Mouse (Mus musculus) liver, embryonic 15.5 days (tissue): ENCODE results near the gene Pycr2. TPM values are rescaled to one million over a fixed set of nuclear protein-coding genes. Genes with fewer than 3 reads are reported as not detected.

Experiments
- ATAC-seq: fragments of 200-750 bp; cut with Nextera tagmentation; 2 replicates; pipeline ENCODE4 v1.8.0; 2017; ENCODE audit warnings: moderate number of reproducible peaks, mild to moderate bottlenecking, moderate library complexity; ENCODE audit not compliant: insufficient read depth
- H3K27ac ChIP-seq: fragments of 300-500 bp; sonication (generic); replicated peaks from 2 replicates; pipeline ENCODE4 v1.5.1; 2015; ENCODE audit warnings: mild to moderate bottlenecking, inconsistent platforms
- H3K27me3 ChIP-seq: fragments of 300-500 bp; sonication (generic); 2 replicates; pipeline ENCODE4 v1.6.1; 2015; ENCODE audit warnings: mild to moderate bottlenecking, inconsistent platforms
- H3K36me3 ChIP-seq: fragments of 300-500 bp; sonication (generic); replicated peaks from 2 replicates; pipeline ENCODE4 v1.6.1; 2015; ENCODE audit warnings: moderate library complexity, mild to moderate bottlenecking, inconsistent platforms
- H3K4me1 ChIP-seq: fragments of 300-500 bp; sonication (generic); replicated peaks from 2 replicates; pipeline ENCODE4 v1.6.1; 2015; ENCODE audit warnings: inconsistent platforms
- H3K4me2 ChIP-seq: fragments of 300-500 bp; sonication (generic); 2 replicates; pipeline ENCODE4 v1.6.1; 2015; ENCODE audit warnings: moderate library complexity, mild to moderate bottlenecking, inconsistent platforms
- H3K4me3 ChIP-seq: fragments of 300-500 bp; sonication (generic); replicated peaks from 2 replicates; pipeline ENCODE4 v1.5.1; 2015; ENCODE audit warnings: mild to moderate bottlenecking, inconsistent platforms
- H3K9ac ChIP-seq: fragments of 300-500 bp; sonication (generic); 2 replicates; pipeline ENCODE4 v1.6.1; 2015; ENCODE audit warnings: moderate library complexity, mild to moderate bottlenecking, inconsistent platforms
- H3K9me3 ChIP-seq: fragments of 300-500 bp; sonication (generic); replicated peaks from 2 replicates; pipeline ENCODE4 v1.6.1; 2016; ENCODE audit warnings: inconsistent platforms
- WGBS: fragments of 180-500 bp; shearing (Covaris S2); methylation state at CpG from one replicate; pipeline ENCODE4 v1.1.7; 2015; ENCODE audit warnings: mixed read lengths; ENCODE audit not compliant: insufficient replicate concordance; 5-methylcytosine and 5-hydroxymethylcytosine counted together
- polyA plus RNA-seq: library from polyadenylated mRNA; unstranded; fragments of >200 nt; fragmentation: Nextera tagmentation; extraction: Ambion mirVana; gene quantifications from 2 replicates; pipeline ENCODE4 v1.2.1, GENCODE M21; 2015

Pycr2 gene
- polyA plus RNA-seq, 1 experiment from 2014 or later = 93.6 TPM

DNA sequence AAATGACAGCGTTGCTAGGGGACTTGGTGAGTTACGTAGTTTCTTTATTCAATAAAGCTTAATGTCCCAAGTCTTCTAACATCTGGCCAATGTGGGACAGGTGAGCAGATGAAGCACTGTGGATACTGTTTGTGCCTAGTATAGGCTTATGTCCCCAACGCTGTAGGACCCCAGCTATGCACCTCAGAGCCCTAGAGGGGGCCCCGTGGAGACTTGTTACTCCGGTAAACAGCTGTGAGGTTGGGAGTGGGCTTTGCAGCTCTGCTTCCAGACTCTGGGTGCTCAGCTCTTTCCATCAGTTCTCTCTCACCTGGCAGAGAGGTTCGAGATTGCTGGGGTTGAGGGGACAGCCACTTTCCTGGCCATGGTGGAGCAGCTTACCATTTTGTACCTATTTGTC, 1.2 kb downstream of the Pycr2 start:
- Histone ChIP-seq H3K9ac (peak overlapping the region; percentile 95), H3K27me3 (no peaks in the 10 kb centered on the region), H3K9me3 (no peaks in the 10 kb centered on the region), H3K36me3 (peaks cover 47% of the 10 kb centered on the region), H3K27ac (peak overlapping the region; percentile 95), H3K4me2 (peak overlapping the region; percentile 76), H3K4me1 (peaks cover 77% of the 10 kb centered on the region), H3K4me3 (peak overlapping the region; percentile 97)
- 63% methylated on average over 6 of the region's 6 CpGs for WGBS
- no peak for ATAC-seq

- H3K27ac ChIP-seq = peak overlapping the region; percentile 95
These were observed 1.8 kb downstream of the Pycr2 start for GRCm38 (mm10) chr1:180905876-180906275.

GRCm38 (mm10) chr1:180906461-180907147, 2.5 kb downstream of the Pycr2 start:
- Histone ChIP-seq H3K4me3 (peak overlapping the region; percentile 97), H3K27me3 (no peaks in the 10 kb centered on the region), H3K27ac (peak overlapping the region; percentile 95), H3K4me2 (peak overlapping the region; percentile 76), H3K36me3 (peaks cover 47% of the 10 kb centered on the region), H3K9ac (peak overlapping the region; percentile 95; the same call in 1 of the 2 replicates), H3K9me3 (no peaks in the 10 kb centered on the region), H3K4me1 (peaks cover 77% of the 10 kb centered on the region)
- ATAC-seq = no peak
- 74% methylated on average over 24 of the region's 24 CpGs for WGBS

More at GRCm38 (mm10) chr1:180905876-180906275, 1.8 kb downstream of the Pycr2 start:
- H3K4me3 ChIP-seq = peak overlapping the region; percentile 97
- peaks cover 76% of the 10 kb centered on the region for H3K4me1 ChIP-seq
- no peak for ATAC-seq
- 89% methylated on average over 17 of the region's 17 CpGs for WGBS
- peaks cover 47% of the 10 kb centered on the region for H3K36me3 ChIP-seq
- H3K9me3 ChIP-seq = no peaks in the 10 kb centered on the region
- peak overlapping the region; percentile 95; the same call in 1 of the 2 replicates for H3K9ac ChIP-seq
- no peaks in the 10 kb centered on the region for H3K27me3 ChIP-seq
- peak overlapping the region; percentile 76 for H3K4me2 ChIP-seq

DNA sequence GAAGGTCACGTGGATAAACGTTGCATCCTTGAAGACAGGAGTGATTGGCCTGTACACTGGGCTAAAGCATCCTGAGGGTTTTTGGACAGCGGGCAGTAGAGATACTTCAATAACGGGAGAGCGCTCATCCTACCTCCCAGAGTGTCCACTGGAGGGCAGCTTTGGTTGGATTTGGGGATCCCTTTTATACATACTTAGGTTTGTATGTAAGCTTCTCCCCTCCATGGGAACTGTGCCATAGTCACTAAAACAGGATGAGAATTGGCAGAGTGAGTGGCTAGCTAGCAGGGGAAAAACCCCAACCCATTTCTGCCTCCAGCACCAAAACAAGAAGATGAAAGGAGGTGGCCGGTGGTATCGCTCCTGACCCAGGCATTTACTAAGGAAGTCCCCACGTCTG, 7.0 kb downstream of the Pycr2 start:
- Histone ChIP-seq H3K27me3 (no peaks in the 10 kb centered on the region), H3K4me2 (peak overlapping the region; percentile 62), H3K9ac (no peak overlapping the region), H3K4me1 (peaks cover 67% of the 10 kb centered on the region), H3K9me3 (no peaks in the 10 kb centered on the region), H3K27ac (peak overlapping the region; percentile 48; the same call in 1 of the 2 replicates), H3K4me3 (no peak overlapping the region; the same call in 1 of the 2 replicates), H3K36me3 (peaks cover 37% of the 10 kb centered on the region)
- 47% methylated on average over 8 of the region's 8 CpGs for WGBS
- ATAC-seq = no peak

DNA sequence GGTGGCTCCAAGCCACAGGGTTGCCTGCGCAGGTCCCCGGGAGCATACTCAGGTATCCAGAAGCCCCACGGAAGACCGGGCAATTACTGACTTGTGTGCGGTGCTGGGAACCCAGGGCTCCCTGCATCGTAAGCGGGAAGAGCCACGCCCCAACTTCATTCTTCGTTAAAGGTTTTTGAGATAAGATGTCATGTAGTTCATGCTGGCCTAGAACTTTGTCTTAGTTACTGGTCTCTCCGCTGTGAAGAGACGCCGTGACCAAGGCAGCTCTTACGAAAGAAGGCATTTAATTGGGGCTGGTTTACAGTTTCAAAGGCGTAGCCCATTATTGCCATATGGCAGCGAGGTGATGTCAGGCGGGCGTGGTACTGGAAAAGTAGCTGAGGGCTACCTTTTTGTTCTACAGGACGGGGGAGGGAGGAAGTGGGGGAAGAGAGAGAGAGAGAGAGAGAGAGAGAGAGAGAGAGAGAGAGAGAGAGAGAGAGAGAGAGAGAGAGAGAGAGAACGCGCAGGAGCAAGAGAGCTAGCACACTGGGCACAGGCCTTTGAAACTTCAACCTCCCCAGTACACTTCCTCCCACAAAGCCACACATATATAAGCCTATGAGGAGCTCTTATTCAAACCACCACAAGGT, 7.7 kb downstream of the Pycr2 start:
- WGBS = 27% methylated on average over 20 of the region's 20 CpGs
- Histone ChIP-seq H3K4me3 (peak overlapping the region; percentile 21; the same call in 1 of the 2 replicates), H3K27ac (peak overlapping the region; percentile 48; the same call in 1 of the 2 replicates), H3K4me1 (peaks cover 60% of the 10 kb centered on the region), H3K4me2 (peak overlapping the region; percentile 62), H3K27me3 (no peaks in the 10 kb centered on the region), H3K9me3 (no peaks in the 10 kb centered on the region), H3K36me3 (peaks cover 31% of the 10 kb centered on the region), H3K9ac (0 out of 2 replicates have a peak overlapping the region, but pooled peaks have one; percentile 12)
- ATAC-seq = peak; percentile 59

DNA sequence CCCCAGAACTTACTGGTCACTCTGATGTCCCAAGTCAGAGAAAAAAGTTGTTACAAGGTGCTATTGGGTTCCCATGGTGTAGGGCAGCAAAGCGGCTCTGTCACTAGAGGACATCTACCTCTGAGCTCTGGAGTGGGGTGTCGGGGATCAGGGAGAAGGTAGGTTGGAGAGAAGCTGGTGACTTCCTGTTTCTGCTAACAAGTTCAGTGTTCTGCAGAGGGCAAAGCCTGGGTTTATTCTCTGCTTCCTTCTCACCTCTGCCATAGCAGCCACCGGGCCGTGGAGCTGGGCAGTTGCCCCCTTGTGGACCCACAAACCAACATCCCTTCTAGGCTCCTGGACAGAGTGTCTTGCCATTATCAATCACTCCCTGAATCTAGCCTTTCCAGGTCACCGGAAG, 8.7 kb downstream of the Pycr2 start:
- H3K9ac ChIP-seq = no peak overlapping the region
- ATAC-seq = no peak
- WGBS = 63% methylated on average over 5 of the region's 5 CpGs

DNA sequence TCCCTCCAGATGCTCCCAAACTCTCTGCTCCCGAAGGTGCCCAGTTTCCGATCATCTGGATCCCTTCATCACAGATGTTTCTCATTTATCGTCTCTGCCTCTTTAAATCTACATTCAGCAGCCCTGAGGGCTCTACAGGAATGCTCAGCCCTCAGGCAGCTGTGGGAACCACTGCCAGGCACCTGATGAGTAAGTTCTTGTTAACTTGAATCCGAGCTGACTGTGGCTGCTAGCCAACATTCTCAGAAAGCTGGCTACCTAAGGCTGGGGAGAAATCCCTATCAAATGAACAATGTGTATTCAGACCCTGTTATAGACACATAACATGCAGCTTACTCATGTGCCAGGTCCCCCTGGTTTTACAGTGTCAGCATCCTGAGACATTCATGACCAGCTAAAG, 9.7 kb downstream of the Pycr2 start:
- ATAC-seq = no peak
- peaks cover 43% of the 10 kb centered on the region for H3K4me1 ChIP-seq
- no peak overlapping the region for H3K4me3 ChIP-seq
- no peaks in the 10 kb centered on the region for H3K9me3 ChIP-seq
- peaks cover 3% of the 10 kb centered on the region; the same call in 1 of the 2 replicates for H3K27me3 ChIP-seq
- no peak overlapping the region for H3K27ac ChIP-seq
- H3K36me3 ChIP-seq = peaks cover 10% of the 10 kb centered on the region
- no peak overlapping the region for H3K4me2 ChIP-seq
- 69% methylated on average over 4 of the region's 4 CpGs for WGBS
- no peak overlapping the region for H3K9ac ChIP-seq

More for the DNA sequence above, 8.7 kb downstream of the Pycr2 start:
- peaks cover 50% of the 10 kb centered on the region for H3K4me1 ChIP-seq
- H3K4me2 ChIP-seq = no peak overlapping the region
- H3K27me3 ChIP-seq = no peaks in the 10 kb centered on the region
- no peaks in the 10 kb centered on the region for H3K9me3 ChIP-seq
- H3K4me3 ChIP-seq = no peak overlapping the region
- peaks cover 20% of the 10 kb centered on the region for H3K36me3 ChIP-seq
- no peak overlapping the region for H3K27ac ChIP-seq

DNA sequence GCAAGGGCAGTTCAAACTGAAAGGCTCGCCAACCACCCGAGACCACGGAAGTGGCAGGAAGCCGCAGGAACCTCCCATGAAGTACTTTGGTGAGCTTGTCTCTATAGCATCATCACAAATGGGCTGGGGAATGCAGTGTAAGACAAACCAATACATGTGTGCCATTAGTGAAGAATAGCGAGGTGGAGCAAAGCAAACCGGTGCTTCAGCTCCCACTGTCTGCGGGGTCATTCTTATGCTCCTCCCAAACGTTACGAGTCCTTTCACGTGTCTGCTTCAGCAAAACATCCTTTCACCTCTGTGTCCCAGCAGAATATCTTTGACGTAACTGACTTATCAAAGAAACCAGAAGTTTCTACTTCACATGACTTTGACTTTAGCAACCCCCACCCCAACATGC, 12.3 kb downstream of the Pycr2 start:
- WGBS = 56% methylated on average over 11 of the region's 11 CpGs
- Histone ChIP-seq H3K4me3 (no peak overlapping the region), H3K27ac (no peak overlapping the region), H3K4me2 (no peak overlapping the region), H3K9ac (no peak overlapping the region), H3K9me3 (no peaks in the 10 kb centered on the region), H3K4me1 (peaks cover 34% of the 10 kb centered on the region), H3K27me3 (peaks cover 8% of the 10 kb centered on the region; the same call in 1 of the 2 replicates), H3K36me3 (no peaks in the 10 kb centered on the region)
- ATAC-seq = no peak

DNA sequence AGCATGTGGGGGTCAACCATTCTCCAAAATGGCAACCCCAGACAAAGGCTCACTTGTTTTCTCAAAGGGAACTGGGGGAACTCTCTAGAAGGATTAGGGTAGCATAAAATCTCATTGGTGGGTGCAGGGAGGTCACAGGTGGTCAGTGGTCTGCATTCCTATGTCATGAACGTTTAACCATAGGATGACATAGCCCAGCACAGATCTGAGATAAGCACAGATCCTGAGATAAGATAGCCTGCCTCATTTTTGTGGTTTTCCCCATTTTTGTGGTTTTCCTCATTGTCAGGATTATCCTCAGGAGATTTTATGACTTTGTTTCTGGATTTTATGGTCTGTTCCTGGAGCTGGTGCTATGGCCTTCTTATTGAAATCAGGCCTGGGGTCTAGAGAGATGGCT, 13.0 kb downstream of the Pycr2 start:
- Histone ChIP-seq H3K4me1 (peaks cover 30% of the 10 kb centered on the region), H3K36me3 (no peaks in the 10 kb centered on the region), H3K27ac (no peak overlapping the region), H3K9me3 (no peaks in the 10 kb centered on the region), H3K27me3 (peaks cover 8% of the 10 kb centered on the region; the same call in 1 of the 2 replicates), H3K4me2 (no peak overlapping the region), H3K9ac (no peak overlapping the region), H3K4me3 (no peak overlapping the region)
- no peak for ATAC-seq
- 13% methylated on average over 1 of the region's 1 CpGs for WGBS

GRCm38 (mm10) chr1:180919686-180920085, 15.6 kb downstream of the Pycr2 start:
- Histone ChIP-seq H3K9me3 (no peaks in the 10 kb centered on the region), H3K27ac (no peak overlapping the region), H3K27me3 (peaks cover 8% of the 10 kb centered on the region; the same call in 1 of the 2 replicates), H3K36me3 (no peaks in the 10 kb centered on the region), H3K4me1 (peaks cover 22% of the 10 kb centered on the region; the same call in 1 of the 2 replicates), H3K4me3 (no peak overlapping the region), H3K9ac (no peak overlapping the region), H3K4me2 (no peak overlapping the region)
- 27% methylated on average over 8 of the region's 8 CpGs for WGBS
- ATAC-seq = peak; percentile 49
